Mouse (Mus musculus) embryonic fibroblast, embryonic 13.5 days (primary cell): Measurements from ENCODE around the gene Slx4ip. TPM values are rescaled to one million over a fixed set of nuclear protein-coding genes. Genes with fewer than 3 reads are reported as not detected.

ENCODE experiments used
- H3K27ac ChIP-seq: 2 replicates; pipeline ENCODE4 v1.5.1; 2012; ENCODE audit warnings: low read length, control low read depth, inconsistent platforms; ENCODE audit not compliant: insufficient read depth
- H3K4me1 ChIP-seq: 2 replicates; pipeline ENCODE4 v1.6.1; 2011; ENCODE audit warnings: low read length; ENCODE audit not compliant: control insufficient read depth, insufficient read depth
- H3K4me3 ChIP-seq: 2 replicates; pipeline ENCODE4 v1.5.1; 2011; ENCODE audit warnings: mild to moderate bottlenecking, control low read depth, low read length; ENCODE audit not compliant: insufficient read depth
- CTCF ChIP-seq: IDR thresholded peaks from 2 replicates; pipeline ENCODE4 v1.5.1; 2011; ENCODE audit warnings: mild to moderate bottlenecking, control low read depth, low read length, moderate library complexity, borderline replicate concordance; ENCODE audit not compliant: insufficient read depth
- POLR2A ChIP-seq: IDR thresholded peaks from 2 replicates; pipeline ENCODE4 v1.6.1; 2011; ENCODE audit warnings: low read depth, mild to moderate bottlenecking, control low read depth, low read length, moderate library complexity
- polyA plus RNA-seq: library from polyadenylated mRNA; stranded (reverse); fragments of >200 nt; gene quantifications from 2 replicates; pipeline ENCODE4 v1.2.4, GENCODE M21; 2011; ENCODE audit warnings: low read depth; ENCODE audit not compliant: missing spikeins, insufficient read length

Slx4ip gene
- polyA plus RNA-seq, 1 experiment = 7.2 TPM

GRCm38 (mm10) chr2:137085257-137085656, 194.2 kb downstream of the Slx4ip start:
- no peak overlapping the region for H3K27ac ChIP-seq
- no peak for TF ChIP-seq POLR2A
- TF ChIP-seq CTCF = no peak
- peaks cover 7% of the 10 kb centered on the region for H3K4me1 ChIP-seq
- no peak overlapping the region for H3K4me3 ChIP-seq

GRCm38 (mm10) chr2:137086621-137087395, 195.8 kb downstream of the Slx4ip start:
- H3K27ac ChIP-seq = no peak overlapping the region
- no peak overlapping the region for H3K4me3 ChIP-seq
- no peak for TF ChIP-seq POLR2A
- H3K4me1 ChIP-seq = 0 out of 2 replicates have a peak, but pooled peaks cover 3% of the 10 kb centered on the region

DNA sequence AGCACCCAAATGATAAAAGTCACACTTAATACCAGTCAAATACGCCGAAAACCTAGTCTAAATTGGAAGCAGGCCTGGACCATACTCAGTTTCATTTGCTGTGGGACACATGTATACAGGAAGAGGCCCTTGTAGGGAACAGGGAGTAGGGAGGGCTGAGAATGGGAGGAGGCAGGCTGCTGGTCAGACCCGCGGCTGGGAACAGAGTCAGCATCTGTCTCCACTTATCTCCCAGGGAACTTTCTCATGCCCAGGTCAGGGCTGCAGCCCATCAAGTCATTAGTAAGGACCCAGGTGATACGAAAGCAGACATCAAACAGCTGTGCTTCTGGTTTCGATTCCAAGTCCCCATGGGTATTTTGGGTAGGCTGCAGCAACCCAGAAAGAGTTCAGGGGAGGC, 196.7 kb downstream of the Slx4ip start:
- TF ChIP-seq POLR2A (no peak), CTCF (no peak)
- Histone ChIP-seq H3K27ac (peak overlapping the region; percentile 1; the same call in 1 of the 2 replicates), H3K4me1 (0 out of 2 replicates have a peak, but pooled peaks cover 3% of the 10 kb centered on the region), H3K4me3 (no peak overlapping the region)

GRCm38 (mm10) chr2:137091766-137092522, 200.9 kb downstream of the Slx4ip start:
- TF ChIP-seq POLR2A (no peak), CTCF (no peak)
- Histone ChIP-seq H3K4me1 (no peaks in the 10 kb centered on the region), H3K4me3 (no peak overlapping the region), H3K27ac (no peak overlapping the region)

GRCm38 (mm10) chr2:137092523-137093297, 201.7 kb downstream of the Slx4ip start:
- no peak for TF ChIP-seq CTCF
- TF ChIP-seq POLR2A = no peak
- 0 out of 2 replicates have a peak, but pooled peaks cover 4% of the 10 kb centered on the region for H3K4me1 ChIP-seq
- no peak overlapping the region for H3K27ac ChIP-seq
- no peak overlapping the region for H3K4me3 ChIP-seq

- H3K4me1 ChIP-seq = 0 out of 2 replicates have a peak, but pooled peaks cover 4% of the 10 kb centered on the region
- no peak overlapping the region for H3K27ac ChIP-seq
- no peak for TF ChIP-seq POLR2A
- TF ChIP-seq CTCF = no peak
- H3K4me3 ChIP-seq = no peak overlapping the region
These were observed 202.2 kb downstream of the Slx4ip start for GRCm38 (mm10) chr2:137093298-137093630.

- Histone ChIP-seq H3K27ac (no peak overlapping the region), H3K4me3 (no peak overlapping the region), H3K4me1 (0 out of 2 replicates have a peak, but pooled peaks cover 4% of the 10 kb centered on the region)
- TF ChIP-seq CTCF (no peak), POLR2A (no peak)
These were observed 203.3 kb downstream of the Slx4ip start for GRCm38 (mm10) chr2:137094301-137094700.

DNA sequence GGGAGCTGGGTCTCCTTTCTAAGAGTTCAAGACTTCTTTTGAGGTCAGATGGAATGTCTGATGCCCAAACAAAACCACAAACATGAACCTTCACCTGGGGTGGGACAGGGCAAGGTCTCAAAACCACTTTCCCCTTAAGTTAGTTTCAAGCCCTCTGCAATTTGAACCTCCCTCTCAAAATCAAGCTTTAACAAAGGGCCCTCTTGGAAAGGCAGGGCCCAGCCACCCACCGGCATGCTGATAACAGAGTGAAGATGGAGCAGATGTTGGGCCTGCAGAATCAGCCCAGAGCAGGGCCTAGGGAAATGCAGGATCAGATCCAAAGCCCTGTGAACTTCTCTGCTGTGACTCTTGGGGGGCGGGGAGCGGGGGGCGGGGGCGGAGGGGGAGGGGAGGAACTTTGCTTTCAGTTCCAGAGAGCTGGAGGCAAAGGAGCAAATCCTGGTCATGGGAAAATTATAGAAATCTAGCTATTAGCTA, 206.0 kb downstream of the Slx4ip start:
- TF ChIP-seq CTCF (no peak), POLR2A (no peak)
- H3K4me3 ChIP-seq = no peak overlapping the region
- H3K4me1 ChIP-seq = 0 out of 2 replicates have a peak, but pooled peaks cover 4% of the 10 kb centered on the region
- H3K27ac ChIP-seq = no peak overlapping the region

DNA sequence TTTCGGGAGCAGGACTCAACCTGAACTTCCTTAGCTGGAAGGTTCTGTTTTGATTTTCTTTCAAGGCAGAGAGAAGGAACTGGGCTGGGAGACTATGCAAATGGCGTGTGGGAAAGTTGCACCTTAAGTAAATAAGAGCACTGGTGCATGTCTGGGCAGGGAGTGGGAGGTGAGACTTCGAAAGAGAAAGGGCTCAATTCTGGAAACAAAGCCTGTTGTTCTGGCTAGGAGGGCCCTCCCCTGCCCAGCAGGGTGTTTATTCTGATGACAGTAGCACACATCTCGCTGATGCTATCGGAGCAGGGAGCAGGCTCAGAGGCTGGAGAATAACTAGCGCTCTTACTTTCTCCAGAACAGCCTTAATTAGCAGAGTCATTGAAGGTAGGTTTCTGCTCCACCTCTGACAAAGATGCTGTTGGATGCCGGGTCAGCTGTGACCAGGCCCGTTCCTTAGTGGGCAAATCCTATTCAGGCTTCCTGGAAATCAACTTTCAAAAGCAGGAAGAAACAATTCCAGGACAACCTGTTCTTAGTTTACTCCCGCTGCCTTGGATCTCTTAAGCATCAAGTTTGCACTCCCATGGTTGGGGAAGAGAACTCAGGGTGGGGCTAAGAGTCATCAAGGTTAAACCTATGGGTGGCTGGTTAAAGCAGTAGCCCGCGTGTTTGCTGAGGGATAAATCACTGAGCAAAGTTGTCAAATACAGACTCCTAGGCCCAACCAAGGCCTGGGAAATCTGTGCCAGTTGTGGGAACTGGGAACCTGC, 207.4 kb downstream of the Slx4ip start:
- 0 out of 2 replicates have a peak, but pooled peaks cover 4% of the 10 kb centered on the region for H3K4me1 ChIP-seq
- no peak overlapping the region for H3K4me3 ChIP-seq
- no peak for TF ChIP-seq POLR2A
- TF ChIP-seq CTCF = no peak
- no peak overlapping the region for H3K27ac ChIP-seq
